Mouse (Mus musculus) heart, postnatal 0 days (tissue): ENCODE data around the gene E330009J07Rik.

ENCODE experiments used
- CTCF ChIP-seq: IDR thresholded peaks from 2 replicates; pipeline ENCODE4 v1.5.1; 2016; ENCODE audit warnings: antibody characterized with exemption, control low read depth, low read depth
- EP300 ChIP-seq: IDR thresholded peaks from 2 replicates; pipeline ENCODE4 v1.6.1; 2016; ENCODE audit warnings: antibody characterized with exemption, low read depth

DNA sequence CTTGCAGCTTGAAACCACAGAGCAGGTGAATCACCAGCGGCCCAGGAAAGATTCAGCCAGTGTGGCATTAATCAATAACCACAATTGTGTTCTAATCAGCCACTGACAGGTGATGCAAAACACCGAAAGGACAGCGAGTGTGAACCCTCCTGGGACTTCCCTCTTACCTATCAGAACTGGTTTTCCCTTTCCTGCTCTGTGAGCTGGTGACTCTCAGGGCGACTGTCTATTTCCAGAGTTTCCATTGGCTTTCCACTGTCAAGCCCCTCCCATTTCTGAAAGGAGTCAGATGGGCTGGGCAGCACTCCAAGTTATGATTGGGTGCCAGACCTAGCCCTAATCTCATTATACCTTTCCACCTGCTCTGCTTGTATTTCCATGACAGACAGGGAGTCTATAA is 4.6 kb downstream of the E330009J07Rik start:
- no peak for TF ChIP-seq CTCF
- TF ChIP-seq EP300: no peak
